In genomic region chr1:156041451-156042241, GRCm38 (mm10) we compare ENCODE assay signal across 8 mouse cellular contexts. TPM values are rescaled to one million over a fixed set of nuclear protein-coding genes. Genes with fewer than 3 reads are reported as not detected.
DNase-seq lines count a peak whose midpoint lies in the region; ATAC-seq and TF ChIP-seq lines count a peak whose summit lies in the region.

No protein-coding gene starts in this region.

- H3K79me2 ChIP-seq in heart, adult 2 months (replicated peaks; ENCODE audit: control insufficient read depth, insufficient read depth, low read length), result peaks cover 6% of the 10 kb centered on the region
- H3K79me2 ChIP-seq in macrophage (ENCODE audit: inconsistent target), result peaks cover 91% of the 10 kb centered on the region

- peak overlapping the region; percentile 66 for H3K4me3 ChIP-seq in heart, adult 2 months
- H3K4me3 ChIP-seq in ES-Bruce4 (ENCODE audit: low read depth, low read length), result peak overlapping the region; percentile 51
- peak overlapping the region; percentile 59 for H3K4me3 ChIP-seq in heart, embryonic 16.5 days (ENCODE audit: low read length)
- H3K4me3 ChIP-seq in macrophage (ENCODE audit: inconsistent target), result peak overlapping the region; percentile 85

- intact Hi-C loops in heart, adult 2 months (cut with DNase I), result loop anchor here (5.0 kb wide), 1 partner anchor 676 kb away; the partner anchor contains the start of gene Fam20b
- intact Hi-C loops in heart, postnatal 14 days (cut with DNase I), result loop anchor here (5.0 kb wide), 1 partner anchor 41 kb away; no protein-coding TSS in a partner anchor

- DNase-seq in heart, adult 2 months, result no peak
- no peak for DNase-seq in heart, postnatal 14 days
- no peak for DNase-seq in spleen, postnatal 36 days (ENCODE audit: low spot score in 2 of 2)
- DNase-seq in right cerebral cortex, postnatal 4 days, result no peak

- H3K9ac ChIP-seq in heart, adult 2 months (ENCODE audit: low read depth, low read length), result peak overlapping the region; percentile 40; the same call in 1 of the 2 replicates
- H3K9ac ChIP-seq in ES-Bruce4 (ENCODE audit: low read depth, poor library complexity, severe bottlenecking), result peak overlapping the region; percentile 34
- H3K9ac ChIP-seq in heart, embryonic 16.5 days (ENCODE audit: low read length), result peak overlapping the region; percentile 70

- H3K4me1 ChIP-seq in heart, adult 2 months (ENCODE audit: control insufficient read depth, insufficient read depth, low read length), result peaks cover 10% of the 10 kb centered on the region
- no peaks in the 10 kb centered on the region for H3K4me1 ChIP-seq in ES-Bruce4 (ENCODE audit: control insufficient read depth, insufficient read depth, low read length)
- peaks cover 24% of the 10 kb centered on the region for H3K4me1 ChIP-seq in heart, embryonic 16.5 days (ENCODE audit: control insufficient read depth, insufficient read depth, low read length)

- H3K27me3 ChIP-seq in heart, adult 2 months (ENCODE audit: control insufficient read depth, insufficient read depth, low read length), result no peaks in the 10 kb centered on the region
- H3K27me3 ChIP-seq in ES-Bruce4 (ENCODE audit: control insufficient read depth, insufficient read depth, low read length, poor library complexity, severe bottlenecking), result no peaks in the 10 kb centered on the region
- no peaks in the 10 kb centered on the region for H3K27me3 ChIP-seq in heart, embryonic 16.5 days (ENCODE audit: control insufficient read depth, insufficient read depth, low read length)

- H3K36me3 ChIP-seq in heart, adult 2 months (ENCODE audit: control insufficient read depth, insufficient read depth, low read length), result peaks cover 38% of the 10 kb centered on the region
- H3K36me3 ChIP-seq in ES-Bruce4 (ENCODE audit: control insufficient read depth, insufficient read depth, low read length, poor library complexity, severe bottlenecking) (peaks cover 34% of the 10 kb centered on the region), macrophage (ENCODE audit: inconsistent target) (peaks cover 30% of the 10 kb centered on the region; the same call in 1 of the 2 replicates)
- H3K36me3 ChIP-seq in heart, embryonic 16.5 days (ENCODE audit: control insufficient read depth, insufficient read depth), result peaks cover 2% of the 10 kb centered on the region

- no peak for TF ChIP-seq CTCF in heart, adult 2 months (IDR thresholded peaks at IDR 0.05)
- no peak for TF ChIP-seq CTCF in ES-Bruce4 (IDR thresholded peaks at IDR 0.05; ENCODE audit: low read depth, low read length)

- no peak for TF ChIP-seq EP300 in heart, adult 2 months (IDR thresholded peaks at IDR 0.05; ENCODE audit: insufficient read depth, low read depth, low read length)
- TF ChIP-seq EP300 in ES-Bruce4 (IDR thresholded peaks at IDR 0.05; ENCODE audit: insufficient read depth, low read depth, low read length), result no peak

- WGBS in heart, adult 2 months, result 19% methylated on average over 7 of the region's 7 CpGs
- WGBS in heart, embryonic 16.5 days, result 23% methylated on average over 7 of the region's 7 CpGs
- 38% methylated on average over 7 of the region's 7 CpGs for WGBS in macrophage (ENCODE audit: missing documents)

- peak overlapping the region; percentile 82 for H3K27ac ChIP-seq in heart, adult 2 months
- H3K27ac ChIP-seq in ES-Bruce4 (ENCODE audit: insufficient read depth, low read length) (no peak overlapping the region), macrophage (peak overlapping the region; percentile 68)
- H3K27ac ChIP-seq in heart, embryonic 16.5 days (ENCODE audit: low read length), result no peak overlapping the region

- H3K4me2 ChIP-seq in heart, embryonic 16.5 days (ENCODE audit: low read depth, low read length), result peak overlapping the region; percentile 94

- H3K9me3 ChIP-seq in ES-Bruce4 (replicated peaks; ENCODE audit: control insufficient read depth, insufficient read depth, low read length, poor library complexity, severe bottlenecking), result no peaks in the 10 kb centered on the region
- no peaks in the 10 kb centered on the region for H3K9me3 ChIP-seq in heart, embryonic 16.5 days (replicated peaks; ENCODE audit: control insufficient read depth, low read length)

- no peak for ATAC-seq in heart, embryonic 16.5 days (replicated peaks; ENCODE audit: extremely low read depth, insufficient read depth, low FRiP score)
- no peak for ATAC-seq in erythroid progenitor cell, adult 5-6 weeks (replicated peaks; ENCODE audit: low FRiP score, poor library complexity, severe bottlenecking)

- no peak for TF ChIP-seq POLR2A in heart, adult 2 months (IDR thresholded peaks at IDR 0.05; ENCODE audit: insufficient read depth, low read depth, low read length)
- no peak for TF ChIP-seq POLR2A in ES-Bruce4 (IDR thresholded peaks at IDR 0.05; ENCODE audit: insufficient read depth, low read length)

RNA-seq across cellular contexts. Expression of gene Tor1aip1, which starts 5.4 kb away (rescaled TPM):
- 10 to 100 TPM; 79.9 to 91.2 TPM for total RNA-seq in heart, adult 2 months (2021)
- 33.0 and 51.1 TPM in 2 replicates for polyA plus RNA-seq in heart, adult 2 months (2012; rRNA removed)
- 10 to 100 TPM; 70.8 to 74.8 TPM for total RNA-seq in heart, postnatal 14 days (2021)
- polyA plus RNA-seq in ES-Bruce4 (2011; ENCODE audit: insufficient read depth, insufficient read length, low read depth, missing spikeins) (18.8 and 29.9 TPM in 2 replicates), macrophage (2018) (138 to 155 TPM (median 152 TPM) in 3 replicates)
- 30.4 and 34.9 TPM in 2 replicates for polyA plus RNA-seq in heart, embryonic 16.5 days (2015; fragmentation: Nextera tagmentation; extraction: Ambion mirVana)
- total RNA-seq in macrophage (2018; cell fraction: chromatin; rRNA removed), result 100 to 1,000 TPM; 182 to 728 (median 386) TPM
- total RNA-seq in macrophage (2018; cell fraction: cytosol; rRNA removed), result 100 to 1,000 TPM; 150 to 301 (median 218) TPM
- 100 to 1,000 TPM; 175 to 525 (median 344) TPM for total RNA-seq in macrophage (2018; cell fraction: nucleus; rRNA removed)
- total RNA-seq in erythroid progenitor cell, adult 5-6 weeks (2015; ENCODE audit: low replicate concordance), result 85.1 and 91.9 TPM in 2 replicates
- 34.5 and 75.0 TPM in 2 replicates for total RNA-seq in erythroid progenitor cell, adult 5-6 weeks (2017; ENCODE audit: low replicate concordance)

RNA-seq across cellular contexts. Expression of gene Tor1aip2, which starts 6.4 kb away (rescaled TPM):
- total RNA-seq in heart, adult 2 months (2021), result 10 to 100 TPM; 40.3 to 42.9 TPM
- polyA plus RNA-seq in heart, adult 2 months (2012; rRNA removed), result 51.0 and 76.1 TPM in 2 replicates
- 10 to 100 TPM; 49.4 to 50.1 TPM for total RNA-seq in heart, postnatal 14 days (2021)
- polyA plus RNA-seq in ES-Bruce4 (2011; ENCODE audit: insufficient read depth, insufficient read length, low read depth, missing spikeins), result 178 and 198 TPM in 2 replicates
- polyA plus RNA-seq in heart, embryonic 16.5 days (2015; fragmentation: Nextera tagmentation; extraction: Ambion mirVana), result 75.5 and 80.6 TPM in 2 replicates
- total RNA-seq in macrophage (2018; cell fraction: chromatin; rRNA removed), result 100 to 1,000 TPM; 115 to 658 (median 315) TPM
- 100 to 1,000 TPM; 128 to 271 (median 186) TPM for total RNA-seq in macrophage (2018; cell fraction: cytosol; rRNA removed)
- total RNA-seq in macrophage (2018; cell fraction: nucleus; rRNA removed), result 100 to 1,000 TPM; 175 to 740 (median 411) TPM
- 97.1 to 163 TPM (median 107 TPM) in 3 replicates for polyA plus RNA-seq in macrophage (2018)
- total RNA-seq in erythroid progenitor cell, adult 5-6 weeks (2015; ENCODE audit: low replicate concordance), result 119 and 138 TPM in 2 replicates
- total RNA-seq in erythroid progenitor cell, adult 5-6 weeks (2017; ENCODE audit: low replicate concordance), result 128 and 132 TPM in 2 replicates

Comparison
In these comparisons a context has a peak if more than half of its experiments do, and no peak if none do; other contexts are left out.
1. H3K27ac ChIP-seq: peak in heart, adult 2 months (single experiment) and macrophage (single experiment); none in ES-Bruce4 (single experiment) and heart, embryonic 16.5 days (single experiment).
2. Peak in every context shown above with its lines, with median percentiles within 50 percentile points of each other: H3K4me3 ChIP-seq and H3K9ac ChIP-seq.